Mouse (Mus musculus) cortical plate, adult 2 months (tissue): ENCODE data around the gene Slc25a34. TPM values are rescaled to one million over a fixed set of nuclear protein-coding genes. Genes with fewer than 3 reads are reported as not detected.

ENCODE experiments used
- H3K27ac ChIP-seq: fragments of 200-500 bp; 2 replicates; pipeline ENCODE4 v1.5.1; 2012; ENCODE audit warnings: low read length, control low read depth, inconsistent platforms; ENCODE audit not compliant: insufficient read depth
- H3K4me1 ChIP-seq: fragments of 200-500 bp; 2 replicates; pipeline ENCODE4 v1.6.1; 2011; ENCODE audit warnings: low read length; ENCODE audit not compliant: control insufficient read depth, insufficient read depth
- H3K4me3 ChIP-seq: fragments of 200-500 bp; 2 replicates; pipeline ENCODE4 v1.5.1; 2011; ENCODE audit warnings: mild to moderate bottlenecking, low read length, control low read depth; ENCODE audit not compliant: insufficient read depth
- CTCF ChIP-seq: fragments of 200-500 bp; IDR thresholded peaks from 2 replicates; pipeline ENCODE4 v1.5.1; 2011; ENCODE audit warnings: mild to moderate bottlenecking, control low read depth, low read length; ENCODE audit not compliant: insufficient read depth; ENCODE audit errors: extremely low read depth
- POLR2A ChIP-seq: fragments of 200-500 bp; IDR thresholded peaks from 2 replicates; pipeline ENCODE4 v1.6.1; 2011; ENCODE audit warnings: mild to moderate bottlenecking, low read length, control low read depth; ENCODE audit not compliant: insufficient read depth; ENCODE audit errors: extremely low read depth
- polyA plus RNA-seq: library from polyadenylated mRNA; depleted of rRNA; stranded (reverse); fragments of >200 nt; gene quantifications from 2 replicates; pipeline ENCODE4 v1.2.3, GENCODE M21; 2012

The Slc25a34 gene
- polyA plus RNA-seq, 1 experiment = 6.5 TPM

GRCm38 (mm10) chr4:141631250-141631649, 7.6 kb upstream of the Slc25a34 start:
- Histone ChIP-seq H3K27ac (no peak overlapping the region), H3K4me3 (no peak overlapping the region), H3K4me1 (no peaks in the 10 kb centered on the region)
- TF ChIP-seq POLR2A (no peak), CTCF (no peak)

GRCm38 (mm10) chr4:141630021-141630420, 6.4 kb upstream of the Slc25a34 start:
- TF ChIP-seq POLR2A (no peak), CTCF (no peak)
- Histone ChIP-seq H3K4me1 (no peaks in the 10 kb centered on the region), H3K4me3 (no peak overlapping the region), H3K27ac (no peak overlapping the region)

- Histone ChIP-seq H3K4me3 (no peak overlapping the region), H3K4me1 (no peaks in the 10 kb centered on the region), H3K27ac (no peak overlapping the region)
- TF ChIP-seq POLR2A (no peak), CTCF (no peak)
Measured at GRCm38 (mm10) chr4:141628661-141629060, 5.0 kb upstream of the Slc25a34 start.

GRCm38 (mm10) chr4:141627502-141627901, 3.9 kb upstream of the Slc25a34 start:
- H3K4me1 ChIP-seq = no peaks in the 10 kb centered on the region
- H3K27ac ChIP-seq = no peak overlapping the region
- TF ChIP-seq CTCF (no peak), POLR2A (no peak)
- no peak overlapping the region for H3K4me3 ChIP-seq

- H3K4me1 ChIP-seq = no peaks in the 10 kb centered on the region
- TF ChIP-seq CTCF (no peak), POLR2A (no peak)
- H3K27ac ChIP-seq = no peak overlapping the region
- H3K4me3 ChIP-seq = no peak overlapping the region
Measured at GRCm38 (mm10) chr4:141625774-141626550, 2.3 kb upstream of the Slc25a34 start.

GRCm38 (mm10) chr4:141624983-141625773, 1.6 kb upstream of the Slc25a34 start:
- TF ChIP-seq POLR2A (no peak), CTCF (peak; percentile 56)
- Histone ChIP-seq H3K27ac (no peak overlapping the region), H3K4me3 (no peak overlapping the region), H3K4me1 (no peaks in the 10 kb centered on the region)

- Histone ChIP-seq H3K4me3 (no peak overlapping the region), H3K27ac (no peak overlapping the region; the same call in 1 of the 2 replicates), H3K4me1 (no peaks in the 10 kb centered on the region)
- no peak for TF ChIP-seq CTCF
- no peak for TF ChIP-seq POLR2A
Measured at GRCm38 (mm10) chr4:141624134-141624533, 513 bp upstream of the Slc25a34 start.

GRCm38 (mm10) chr4:141623037-141623436, 584 bp downstream of the Slc25a34 start:
- Histone ChIP-seq H3K4me3 (peak overlapping the region; percentile 24; the same call in 1 of the 2 replicates), H3K27ac (no peak overlapping the region), H3K4me1 (no peaks in the 10 kb centered on the region)
- no peak for TF ChIP-seq CTCF
- TF ChIP-seq POLR2A = no peak

- TF ChIP-seq CTCF = no peak
- no peak for TF ChIP-seq POLR2A
- H3K27ac ChIP-seq = no peak overlapping the region
- no peaks in the 10 kb centered on the region for H3K4me1 ChIP-seq
- no peak overlapping the region for H3K4me3 ChIP-seq
Measured at GRCm38 (mm10) chr4:141622580-141622979, 1.0 kb downstream of the Slc25a34 start.
